Mouse (Mus musculus) CD4-positive, CD25-positive, alpha-beta regulatory T cell, adult 2 months (primary cell): ENCODE measurements around the gene Cmtm7.
"Not testable (repeated sequence)": the region's sequence is repeated elsewhere in the genome, so short reads cannot be mapped to it uniquely, and the experiment has no call there.

Source experiments
- DNase-seq: peaks from one replicate; pipeline ENCODE4 v3.0.0-alpha.2; 2012; ENCODE audit warnings: low read depth, low spot score

Gene Cmtm7

DNA sequence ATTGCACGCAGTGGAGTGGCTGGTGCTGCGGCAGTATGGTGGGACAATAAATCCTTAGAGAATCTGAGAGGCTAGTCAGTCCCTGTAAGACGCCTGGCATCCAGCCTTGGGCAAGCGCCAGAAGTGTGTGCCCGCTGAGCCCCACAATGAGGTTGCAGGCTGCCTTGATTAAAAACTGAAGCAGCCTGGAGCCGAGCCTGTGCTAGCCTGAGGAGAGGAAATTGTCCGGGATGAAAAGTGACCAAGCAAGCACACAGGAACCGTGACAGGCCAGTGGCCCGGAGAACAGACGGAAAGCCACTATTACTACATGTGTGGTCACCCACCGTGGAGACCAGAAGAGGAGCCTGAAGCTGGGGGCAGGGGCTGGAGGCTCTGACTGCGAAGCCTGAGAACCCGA, 14.6 kb downstream of the Cmtm7 start:
- no peak for DNase-seq

DNA sequence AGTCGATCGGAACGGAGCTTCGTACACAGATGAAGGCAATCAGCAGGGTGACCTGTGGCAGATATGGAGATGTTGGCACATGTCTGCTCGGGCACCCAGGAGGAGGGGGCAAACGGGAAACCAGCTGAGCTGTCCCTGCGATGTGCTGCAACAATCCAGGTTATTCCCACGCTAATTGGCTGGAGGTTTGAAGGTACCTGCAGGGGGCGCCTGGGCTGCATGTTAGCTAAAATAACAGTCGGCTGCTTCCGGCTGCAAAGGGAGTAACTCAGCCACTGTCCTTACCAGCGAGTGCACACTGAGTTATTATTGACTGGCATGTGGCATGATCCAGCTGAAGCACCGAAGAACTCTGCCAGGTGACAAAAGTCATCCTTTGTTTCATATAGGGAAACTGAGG, 18.3 kb downstream of the Cmtm7 start:
- peak; percentile 72 for DNase-seq

DNA sequence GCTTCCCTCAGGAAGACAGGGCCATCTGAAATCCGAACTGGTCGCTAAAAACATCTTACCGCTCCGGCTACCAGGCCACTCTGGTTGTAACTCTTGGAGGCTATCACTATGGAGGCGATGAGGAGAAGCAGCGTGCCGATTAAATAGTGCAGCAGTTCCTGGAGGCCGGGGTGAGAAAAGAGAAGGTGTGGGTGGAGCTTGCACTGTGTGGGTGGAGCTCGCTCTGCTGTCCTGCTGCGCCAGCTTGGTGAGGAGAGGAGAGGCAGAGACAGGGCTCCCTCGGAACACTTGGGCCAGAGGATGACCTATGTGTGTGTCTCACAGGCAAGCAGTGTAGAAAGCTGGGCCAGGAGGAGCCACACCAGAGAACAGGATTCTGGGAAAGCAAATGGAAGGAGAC, 19.8 kb downstream of the Cmtm7 start:
- peak; percentile 39 for DNase-seq

DNA sequence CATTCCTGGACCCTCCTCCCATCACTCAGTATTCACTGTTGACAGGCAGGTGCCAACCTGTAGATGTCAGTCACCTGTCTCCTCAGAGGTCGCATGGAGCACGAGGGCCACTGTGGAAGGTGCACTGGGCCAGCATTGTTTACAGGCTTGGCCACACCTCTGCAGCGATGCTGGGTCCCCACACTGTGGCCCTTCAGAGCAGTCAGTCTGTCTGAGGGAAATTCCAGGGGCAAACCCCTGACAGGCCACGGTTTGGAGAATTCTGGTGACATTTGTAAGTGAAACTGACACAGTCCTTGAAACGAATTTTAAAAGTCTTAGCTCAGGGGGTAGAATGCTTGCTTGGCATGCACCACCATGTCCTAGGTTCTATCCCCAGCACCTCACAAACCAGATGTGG, 21.3 kb downstream of the Cmtm7 start:
- peak; percentile 53 for DNase-seq

DNA sequence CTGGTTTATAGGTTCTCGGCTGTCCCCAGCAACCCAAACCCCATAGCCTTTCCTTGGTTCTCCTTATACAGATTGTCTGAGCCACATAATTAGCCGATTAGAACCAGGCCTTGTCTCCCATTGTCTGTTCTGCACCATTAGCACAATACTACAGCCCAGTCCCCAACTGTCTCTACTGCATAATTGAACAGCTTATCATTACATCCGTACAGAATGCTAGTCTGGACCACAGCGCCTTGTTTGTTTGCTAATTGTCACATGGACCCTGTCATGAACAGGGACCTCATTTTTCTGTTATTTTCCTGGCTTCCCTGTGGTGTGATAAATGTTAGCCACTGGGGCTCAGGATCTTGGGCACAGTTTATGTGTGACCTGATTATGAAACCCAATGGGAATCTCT, 21.8 kb downstream of the Cmtm7 start:
- no peak for DNase-seq

DNA sequence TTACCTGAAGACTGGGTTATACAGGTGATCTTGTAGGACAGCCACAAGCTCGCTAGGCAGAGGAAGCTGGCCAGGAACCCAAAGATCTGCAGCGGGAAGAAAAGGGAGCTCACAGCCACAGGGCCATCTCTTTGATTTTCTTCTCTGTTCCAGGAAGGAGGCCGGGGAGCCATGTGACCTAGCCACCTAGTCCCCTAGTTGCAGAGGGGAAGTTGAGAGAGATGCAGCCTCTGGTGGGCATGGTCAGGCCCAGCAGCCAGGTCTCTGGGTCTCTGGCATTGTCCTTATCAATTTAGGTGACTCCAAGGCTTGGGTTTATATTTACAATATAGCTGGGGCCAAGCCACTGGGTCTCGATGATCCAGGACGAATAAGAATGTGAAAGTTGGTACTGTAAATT, 22.9 kb downstream of the Cmtm7 start:
- DNase-seq = no peak

DNA sequence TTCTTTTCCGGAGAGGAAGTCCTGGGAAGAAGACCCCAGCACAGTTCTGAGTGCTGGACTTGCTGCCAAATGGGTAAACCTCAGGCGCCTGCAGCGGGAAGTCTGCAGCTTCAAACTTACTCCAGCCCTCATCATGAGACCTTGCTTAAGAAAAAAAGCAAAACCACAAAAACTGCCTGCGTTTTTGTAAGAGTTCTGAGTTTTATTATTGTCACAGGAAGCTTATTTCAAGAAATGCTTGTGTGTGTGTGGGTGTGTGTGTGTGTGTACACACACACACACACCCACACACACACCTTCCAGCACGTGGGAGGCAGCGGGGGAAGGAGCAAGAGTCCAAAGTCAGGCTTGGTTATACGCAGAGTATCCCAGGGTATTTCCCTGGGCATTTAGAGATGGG, 23.4 kb downstream of the Cmtm7 start:
- DNase-seq = peak; percentile 62

DNA sequence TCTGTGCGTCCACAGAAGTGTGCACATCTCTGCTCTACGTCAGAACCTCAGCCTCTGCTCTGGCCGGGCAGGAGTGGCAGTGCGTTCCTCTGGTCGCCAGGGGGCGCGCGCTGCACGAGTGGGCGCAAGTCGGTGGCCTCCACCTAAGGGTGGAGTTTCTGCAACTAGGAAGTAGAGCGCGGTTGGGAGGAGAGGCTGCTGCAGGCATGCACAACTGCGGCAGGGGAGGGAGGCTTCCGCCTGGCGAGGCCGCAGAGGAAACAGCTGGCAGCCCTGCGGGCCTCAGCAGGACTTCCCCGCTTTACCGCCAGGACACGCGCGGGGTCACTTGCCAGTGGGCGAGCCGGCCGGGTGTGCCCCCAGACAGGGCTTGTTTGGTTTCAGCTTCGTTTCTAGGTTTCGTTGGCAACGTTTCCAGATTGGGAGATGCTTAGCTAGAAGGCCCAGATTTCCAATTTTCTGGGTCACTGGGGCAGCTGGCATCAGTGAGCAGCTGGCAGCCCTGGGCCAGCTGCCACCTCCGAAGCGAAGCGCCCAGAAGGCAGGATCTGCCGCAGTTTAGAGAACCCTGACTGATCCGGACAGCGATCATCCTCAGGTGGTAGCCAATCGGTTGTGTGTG, 28.7 kb downstream of the Cmtm7 start:
- DNase-seq = peak; percentile 97

DNA sequence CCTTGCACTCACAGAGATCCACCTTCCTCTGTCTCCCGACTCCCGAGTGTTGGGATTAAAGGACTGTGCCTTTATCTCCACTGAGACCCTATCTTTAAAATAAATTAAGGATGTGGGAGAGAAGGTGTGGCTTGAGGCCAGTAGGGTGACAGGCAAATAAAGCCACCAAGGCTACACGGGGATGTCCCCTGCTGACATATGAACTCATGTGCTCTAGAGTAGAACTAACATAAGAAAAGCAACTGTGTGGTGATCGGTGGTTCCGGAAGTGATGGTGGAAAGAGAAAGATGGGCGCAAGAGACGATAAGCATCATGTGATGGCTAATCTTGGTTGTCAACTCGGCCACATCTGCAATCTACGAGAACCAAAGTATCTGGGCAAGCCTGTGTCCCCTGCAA, 29.3 kb downstream of the Cmtm7 start:
- DNase-seq = peak; percentile 68

DNA sequence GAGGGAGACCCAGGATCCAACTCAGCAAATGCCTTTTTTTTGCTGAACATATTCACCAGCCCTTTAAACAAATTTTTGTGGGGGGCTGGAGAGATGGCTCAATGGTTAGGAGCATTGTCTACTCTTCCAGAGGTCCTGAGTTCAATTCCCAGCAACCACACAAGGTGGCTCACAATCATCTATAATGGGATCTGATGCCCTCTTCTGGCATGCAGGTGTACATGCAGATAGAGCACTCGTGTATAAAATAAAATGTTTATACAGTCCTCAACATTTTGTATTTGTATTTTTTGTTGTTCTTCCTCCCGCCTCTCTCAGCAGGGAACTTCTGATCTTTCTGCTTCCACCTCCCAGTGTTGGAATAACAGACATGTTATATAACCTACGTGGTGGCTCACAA, 30.1 kb downstream of the Cmtm7 start:
- DNase-seq = no peak

DNA sequence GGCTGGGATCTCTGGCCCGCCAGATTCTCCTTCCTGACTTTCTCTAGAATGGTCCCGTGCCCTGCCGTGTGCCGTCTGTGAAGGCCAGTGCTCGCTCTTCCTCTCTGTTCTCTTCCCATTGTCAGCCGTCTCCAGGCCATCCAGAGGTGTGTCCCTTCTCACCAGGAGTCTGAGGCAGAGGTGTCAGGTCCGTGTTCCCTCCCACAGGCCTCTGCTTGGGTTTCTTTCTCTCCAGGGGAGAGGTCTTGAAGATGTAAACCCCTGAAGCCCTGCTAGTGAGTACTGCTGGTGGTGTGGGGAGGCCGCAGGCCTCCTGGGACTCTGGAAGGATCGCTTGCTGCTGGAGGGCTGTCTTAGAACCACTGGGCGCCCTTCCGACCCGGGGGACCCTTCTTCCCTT, 34.2 kb downstream of the Cmtm7 start:
- no peak for DNase-seq

DNA sequence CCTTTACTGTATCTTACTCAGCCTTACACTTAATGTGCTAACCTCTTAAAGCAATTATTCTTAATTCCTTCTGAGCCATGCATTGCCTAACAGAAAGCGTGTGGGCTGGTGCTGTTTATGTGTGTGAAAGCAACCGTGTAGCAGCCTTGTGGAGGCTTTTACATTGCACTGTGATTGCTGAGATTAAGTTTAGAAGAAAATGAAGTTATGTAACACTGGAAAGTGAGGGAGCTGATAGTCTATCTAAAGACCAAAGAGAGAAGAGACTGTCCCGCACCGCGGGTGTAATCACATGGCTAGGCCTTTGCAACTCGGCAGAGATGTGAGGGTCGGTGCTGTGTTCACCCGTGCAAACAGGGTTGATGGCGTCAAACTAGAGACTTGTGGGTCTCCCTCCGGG, 34.6 kb downstream of the Cmtm7 start:
- DNase-seq = no peak

DNA sequence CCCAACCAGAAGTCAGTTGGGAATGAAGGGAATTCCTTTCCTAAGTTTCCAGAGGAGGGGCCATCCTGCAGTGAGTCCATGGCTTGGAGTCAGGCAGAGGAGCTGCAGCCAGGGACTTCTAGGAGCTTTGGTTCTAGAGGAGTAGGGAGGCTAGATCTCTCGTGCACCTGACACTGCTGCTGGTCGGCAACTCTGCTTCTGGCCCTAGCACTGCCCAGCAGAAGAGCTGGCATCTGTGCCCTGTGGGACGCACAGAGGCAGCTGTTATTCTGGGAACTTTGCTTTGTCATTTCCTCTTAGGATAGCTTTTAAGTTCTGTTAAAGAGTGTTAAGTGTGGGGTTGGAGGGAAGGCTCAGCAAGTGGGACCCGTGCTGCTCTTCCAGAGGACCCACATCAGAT, 36.0 kb downstream of the Cmtm7 start:
- DNase-seq = no peak

DNA sequence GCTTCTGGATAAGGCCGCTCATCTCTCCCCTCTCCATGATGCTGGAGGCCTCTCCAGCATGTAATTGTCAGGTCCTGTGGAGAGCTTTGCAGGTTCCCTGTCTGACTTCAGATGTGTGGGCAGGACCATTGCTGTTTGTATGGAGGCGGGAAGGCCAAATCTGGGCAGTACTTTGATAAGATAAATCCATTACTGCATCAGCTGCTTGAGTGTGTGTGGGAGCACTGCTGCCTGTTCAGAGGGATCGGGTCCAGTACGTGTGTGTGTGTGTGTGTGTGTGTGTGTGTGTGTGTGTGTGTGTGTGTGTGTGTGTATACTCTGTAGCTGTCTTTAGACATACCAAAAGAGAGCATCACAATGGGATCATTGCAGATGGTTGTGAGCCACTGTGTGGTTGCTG, 36.5 kb downstream of the Cmtm7 start:
- no peak for DNase-seq

DNA sequence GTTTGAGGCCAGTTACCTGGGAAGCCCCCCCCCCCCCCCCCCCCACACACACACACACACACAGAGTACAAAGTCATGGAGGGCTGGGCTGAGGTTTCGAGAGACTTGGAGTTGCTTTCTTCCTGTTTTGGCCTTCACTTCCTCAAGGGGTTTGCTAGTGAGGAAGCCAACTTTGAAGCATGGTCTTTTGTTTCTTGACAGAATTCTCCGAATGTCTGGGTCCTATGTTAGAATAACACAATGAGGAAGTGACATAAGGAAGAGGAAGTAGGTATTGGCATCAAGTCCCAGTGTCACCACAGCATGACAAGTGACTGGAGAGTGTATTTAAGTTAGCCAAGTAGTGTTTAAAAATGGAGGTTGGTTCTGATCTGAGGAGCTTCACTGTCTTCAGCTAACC, 38.9 kb downstream of the Cmtm7 start:
- DNase-seq = peak; percentile 65

DNA sequence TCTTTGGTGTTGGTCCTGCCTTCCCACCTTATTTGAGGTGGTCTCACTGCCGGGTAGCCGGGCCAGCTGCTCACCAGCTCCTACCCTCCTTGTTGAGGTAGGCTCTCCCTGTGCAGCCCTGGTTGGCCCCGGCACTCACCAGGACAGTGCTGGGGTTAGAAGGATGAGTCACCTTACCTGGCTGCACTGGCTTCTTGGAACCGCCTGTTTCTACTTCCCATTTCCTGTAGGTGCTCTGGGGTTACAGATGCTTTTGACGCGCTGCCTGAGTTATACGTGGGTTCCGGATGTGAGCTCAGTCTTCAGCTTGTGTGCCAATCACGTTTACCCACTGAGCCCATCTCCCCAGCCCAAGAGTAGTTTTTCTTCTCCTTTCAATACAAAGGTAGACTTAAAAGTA, 41.3 kb downstream of the Cmtm7 start:
- DNase-seq = peak; percentile 73

DNA sequence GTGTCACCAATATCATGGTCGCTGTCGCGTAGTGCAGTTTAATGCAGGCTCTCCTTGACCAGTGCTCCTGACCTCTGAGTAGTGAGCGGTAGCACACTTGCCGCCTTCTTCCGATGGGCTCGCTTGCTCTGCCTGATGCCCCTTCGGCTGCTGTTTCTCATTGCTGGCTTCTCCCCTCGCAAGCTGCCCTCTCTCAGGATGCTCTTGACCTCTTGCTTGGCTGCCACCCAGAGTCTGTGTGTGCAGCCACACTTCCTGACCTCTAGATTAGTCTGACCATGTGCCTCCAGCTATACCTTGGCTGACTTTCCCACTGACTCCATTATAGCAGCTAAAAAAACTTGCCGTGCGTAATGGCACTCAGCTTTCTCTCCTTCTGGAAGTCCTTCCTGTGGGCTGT, 45.2 kb downstream of the Cmtm7 start:
- no peak for DNase-seq

DNA sequence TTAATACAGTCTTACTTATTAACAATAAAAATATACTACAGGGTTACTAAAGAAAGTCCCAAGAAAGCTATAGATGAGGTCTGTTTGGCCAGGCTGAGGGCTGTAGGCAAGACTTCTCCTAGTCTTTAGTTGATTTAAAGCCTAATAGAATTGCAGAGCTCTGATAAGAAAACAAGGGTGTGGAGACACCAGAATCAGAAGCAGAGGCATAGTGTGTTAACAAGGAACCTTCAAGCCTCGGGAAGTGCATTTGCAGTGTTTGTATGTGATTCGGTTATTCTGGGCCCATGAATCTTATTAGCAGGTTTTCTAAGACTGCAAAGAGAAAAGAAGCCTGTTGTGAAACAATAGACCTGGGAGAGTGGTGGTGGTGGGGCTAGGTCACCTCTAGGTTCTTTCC, 48.4 kb downstream of the Cmtm7 start:
- DNase-seq = no peak

DNA sequence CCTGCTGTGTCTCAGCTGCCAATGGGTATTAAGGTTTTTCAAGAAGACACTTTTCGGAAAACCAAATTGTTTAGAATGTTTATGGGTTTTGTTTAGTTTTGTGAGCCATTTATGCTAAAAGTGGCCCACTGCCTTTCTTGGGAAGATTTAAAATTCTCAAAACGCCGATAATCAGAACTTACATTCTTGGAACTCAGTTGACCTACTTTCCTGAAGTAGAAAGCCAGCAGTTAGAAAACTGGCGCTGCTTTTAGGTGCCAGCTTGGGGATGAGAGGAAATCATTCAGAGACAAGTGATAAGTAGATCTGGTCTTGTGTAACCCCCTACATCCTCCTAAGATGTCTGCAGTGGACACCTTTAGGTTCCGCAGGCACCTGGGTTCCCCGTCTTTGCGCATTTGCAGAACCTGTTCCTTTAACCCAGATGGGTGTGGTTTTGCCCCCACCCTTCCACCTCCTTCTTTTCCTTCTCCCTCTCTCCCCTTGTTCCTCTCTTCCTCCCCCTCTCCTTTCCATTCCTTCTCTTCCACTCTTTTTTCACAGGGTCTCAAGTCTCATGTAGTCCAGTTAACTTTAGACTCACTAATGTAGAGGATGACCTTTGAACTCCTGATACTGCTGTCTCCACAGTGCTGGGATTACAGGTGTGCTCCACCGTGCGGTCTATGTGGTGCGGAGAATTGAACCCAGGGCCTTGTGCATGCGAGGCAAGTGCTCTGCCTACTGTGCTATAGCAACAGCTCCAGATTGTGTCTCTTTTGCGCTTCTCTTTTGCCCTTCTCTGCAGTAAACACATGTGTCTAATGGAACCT, 49.6 kb downstream of the Cmtm7 start:
- peak; percentile 57 for DNase-seq

DNA sequence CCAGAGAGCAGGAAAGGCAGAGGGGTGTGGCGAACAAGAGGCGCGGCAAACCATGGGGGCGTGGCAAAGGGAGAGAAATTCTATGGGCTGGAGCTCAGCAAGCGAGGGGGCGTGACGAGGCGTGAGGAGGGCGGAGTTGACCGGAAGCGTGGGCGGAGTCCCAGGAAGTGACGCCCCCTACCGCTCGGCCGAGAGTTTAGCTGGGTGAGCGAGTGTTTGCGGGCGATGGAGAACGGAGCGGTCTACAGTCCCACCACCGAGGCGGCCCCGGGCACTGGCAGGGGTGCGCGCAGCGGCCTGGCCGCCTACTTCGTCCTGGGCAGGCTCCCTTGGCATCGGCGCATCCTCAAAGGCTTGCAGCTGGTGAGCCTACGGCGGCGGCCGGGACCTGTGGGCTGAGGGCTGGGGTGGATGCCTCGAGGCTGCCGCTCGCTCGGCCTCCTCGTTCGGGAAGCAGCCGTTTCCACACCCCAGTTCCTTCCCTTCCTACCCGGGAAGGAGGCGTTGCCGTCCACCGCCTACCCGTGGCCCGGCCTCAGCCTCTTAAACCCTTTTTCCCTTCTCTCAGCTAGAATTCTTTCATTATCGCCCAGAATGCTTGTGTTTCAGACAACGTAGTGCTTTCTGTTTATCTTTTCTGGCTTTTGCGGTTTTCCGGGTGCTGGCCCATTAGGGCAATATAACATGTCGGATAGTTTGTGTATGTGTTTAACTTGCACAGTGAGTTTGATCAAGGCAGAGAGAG, 50.5 kb downstream of the Cmtm7 start, which contains the start of gene Cmtm6:
Gene Cmtm6, plus strand, starts transcription at position 106 of the 745 bp plus-strand sequence.
- DNase-seq = peak; percentile 98

DNA sequence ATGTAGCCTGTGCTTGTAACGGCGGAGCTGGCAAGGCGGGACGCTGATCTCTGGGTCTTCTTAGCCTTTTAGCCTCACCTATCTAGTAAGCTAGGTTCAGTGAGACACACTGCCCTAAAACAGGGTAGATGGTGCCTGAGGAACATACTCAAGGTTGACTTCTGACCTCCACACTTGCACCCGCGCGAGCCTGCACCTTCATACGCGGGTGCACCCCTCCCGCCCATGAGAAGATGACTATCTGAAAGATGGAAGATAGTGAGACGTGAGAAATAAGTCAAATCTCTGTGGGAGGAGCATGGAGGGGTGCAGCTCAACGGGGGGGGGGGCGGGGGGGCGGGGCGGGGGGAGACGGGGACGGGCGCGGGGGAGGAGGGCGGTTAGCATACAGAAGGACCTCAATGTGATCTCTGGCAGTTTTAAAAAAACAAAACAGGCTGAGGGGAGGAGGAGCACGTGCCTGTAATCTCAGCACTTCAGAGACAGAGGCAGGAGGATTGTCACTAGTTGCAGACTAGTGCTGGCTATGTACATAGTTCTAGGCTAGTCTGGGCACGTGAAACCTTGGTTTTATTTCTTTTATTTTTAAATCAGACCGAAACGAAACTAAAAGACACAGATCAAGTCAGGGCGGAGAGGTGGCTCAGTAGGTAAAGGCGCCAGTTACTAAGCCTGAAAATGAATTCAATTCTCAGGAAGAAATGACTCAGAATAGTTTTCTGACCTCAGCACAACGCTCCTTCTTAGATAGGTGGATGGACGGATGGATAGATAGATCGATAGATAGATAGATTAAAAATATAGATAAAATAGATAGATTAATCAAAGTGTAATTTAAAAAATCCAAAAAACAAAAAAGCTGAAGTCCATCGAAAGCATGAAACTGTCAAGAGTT, 51.5 kb downstream of the Cmtm7 start:
- peak; percentile 80 for DNase-seq

DNA sequence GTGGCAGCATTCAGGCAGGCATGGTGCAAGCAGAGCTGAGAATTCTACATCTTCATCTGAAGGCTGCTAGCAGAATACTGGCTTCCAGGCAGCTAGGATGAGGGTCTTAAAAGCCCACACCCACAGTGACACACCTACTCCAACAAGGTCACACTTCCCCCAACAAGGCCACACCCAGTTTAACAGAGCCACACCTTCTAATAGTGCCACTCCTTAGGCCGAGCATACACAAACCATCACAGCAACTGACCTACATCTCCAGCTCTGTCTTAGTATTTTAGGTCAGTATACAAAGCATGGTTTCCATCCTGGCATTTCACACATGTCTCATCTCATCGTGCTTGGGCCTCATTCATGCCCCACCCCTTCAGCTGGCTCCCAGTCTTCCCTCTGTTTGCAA, 53.2 kb downstream of the Cmtm7 start:
- DNase-seq = not testable (repeated sequence)
